Mouse (Mus musculus) heart, adult 2 months (tissue): Measurements from ENCODE around the gene Metap1d. TPM values are rescaled to one million over a fixed set of nuclear protein-coding genes. Genes with fewer than 3 reads are reported as not detected.

ENCODE experiments used
- DNase-seq, 2 experiments: peaks; one replicate each; pipeline ENCODE4 v3.0.0; 2021
- H3K27ac ChIP-seq: fragments of 200-600 bp; 2 replicates; pipeline ENCODE4 v1.8.1; 2022
- H3K27me3 ChIP-seq: fragments of 200-500 bp; 2 replicates; pipeline ENCODE4 v1.6.1; 2012; ENCODE audit warnings: mild to moderate bottlenecking, low read length, inconsistent platforms, mixed read lengths; ENCODE audit not compliant: control insufficient read depth, insufficient read depth
- H3K36me3 ChIP-seq: fragments of 200-500 bp; 2 replicates; pipeline ENCODE4 v1.6.1; 2012; ENCODE audit warnings: low read length, inconsistent platforms; ENCODE audit not compliant: control insufficient read depth, insufficient read depth
- H3K4me1 ChIP-seq: fragments of 200-500 bp; 2 replicates; pipeline ENCODE4 v1.6.1; 2011; ENCODE audit warnings: low read length; ENCODE audit not compliant: control insufficient read depth, insufficient read depth
- H3K4me3 ChIP-seq: fragments of 200-600 bp; 2 replicates; pipeline ENCODE4 v1.8.1; 2022
- H3K79me2 ChIP-seq: fragments of 200-500 bp; replicated peaks from 2 replicates; pipeline ENCODE4 v1.6.1; 2012; ENCODE audit warnings: mild to moderate bottlenecking, inconsistent platforms, low read length, moderate library complexity, mixed read lengths; ENCODE audit not compliant: control insufficient read depth, insufficient read depth
- H3K9ac ChIP-seq: fragments of 200-500 bp; 2 replicates; pipeline ENCODE4 v1.6.1; 2012; ENCODE audit warnings: low read depth, mild to moderate bottlenecking, control low read depth, inconsistent platforms, low read length, mixed read lengths
- CTCF ChIP-seq: fragments of 200-600 bp; IDR thresholded peaks from 2 replicates; pipeline ENCODE4 v1.8.1; 2022; ENCODE audit warnings: antibody characterized with exemption, mild to moderate bottlenecking, moderate library complexity
- EP300 ChIP-seq: fragments of 200-500 bp; IDR thresholded peaks from 2 replicates; pipeline ENCODE4 v1.6.1; 2011; ENCODE audit warnings: low read depth, low read length, control low read depth; ENCODE audit not compliant: insufficient read depth
- POLR2A ChIP-seq: fragments of 200-500 bp; IDR thresholded peaks from 2 replicates; pipeline ENCODE4 v1.6.1; 2011; ENCODE audit warnings: mild to moderate bottlenecking, low read depth, low read length, control low read depth; ENCODE audit not compliant: insufficient read depth
- WGBS: fragments of 180-500 bp; shearing (Covaris S2); methylation state at CpG from one replicate; pipeline ENCODE4 v1.1.7; 2018; 5-methylcytosine and 5-hydroxymethylcytosine counted together
- intact Hi-C: fragments of 180-260 bp; cut with DNase I; formaldehyde crosslinking; loops from one replicate; pipeline ENCODE4 v1.15.1; 2025
- polyA plus RNA-seq: library from polyadenylated mRNA; depleted of rRNA; stranded (reverse); fragments of >200 nt; gene quantifications from 2 replicates; pipeline ENCODE4 v1.2.3, GENCODE M21; 2012
- total RNA-seq, 2 experiments: library from RNA; stranded (reverse); gene quantifications; 2 replicates each; pipeline ENCODE4 v1.2.3; 2021

The Metap1d gene
- total and polyA plus RNA-seq, 3 experiments, result 34.8 to 38.0 (median 35.2) TPM

- no peak overlapping the region for H3K9ac ChIP-seq
- DNase-seq, result no peak
- TF ChIP-seq POLR2A (no peak), CTCF (no peak), EP300 (no peak)
- H3K27me3 ChIP-seq, result no peaks in the 10 kb centered on the region
- intact Hi-C loops, result no loop called here
- H3K79me2 ChIP-seq, result no peaks in the 10 kb centered on the region; the same call in 1 of the 2 replicates
- 79% methylated on average over 13 of the region's 13 CpGs for WGBS
- H3K4me3 ChIP-seq, result no peak overlapping the region
- H3K36me3 ChIP-seq, result no peaks in the 10 kb centered on the region
- H3K4me1 ChIP-seq, result no peaks in the 10 kb centered on the region
- no peak overlapping the region for H3K27ac ChIP-seq
Measured at GRCm38 (mm10) chr2:71458624-71459023, 5.5 kb downstream of the Metap1d start.

- DNase-seq, result no peak
- no peaks in the 10 kb centered on the region; the same call in 1 of the 2 replicates for H3K79me2 ChIP-seq
- H3K27ac ChIP-seq, result no peak overlapping the region
- WGBS, result 94% methylated on average over 1 of the region's 1 CpGs
- H3K4me3 ChIP-seq, result no peak overlapping the region
- no peaks in the 10 kb centered on the region for H3K27me3 ChIP-seq
- H3K9ac ChIP-seq, result no peak overlapping the region
- H3K4me1 ChIP-seq, result no peaks in the 10 kb centered on the region
- intact Hi-C loops, result no loop called here
- TF ChIP-seq POLR2A (no peak), EP300 (no peak), CTCF (no peak)
- no peaks in the 10 kb centered on the region for H3K36me3 ChIP-seq
Measured at GRCm38 (mm10) chr2:71459659-71460058, 6.6 kb downstream of the Metap1d start.

- TF ChIP-seq POLR2A, result no peak
- TF ChIP-seq EP300, result no peak
- TF ChIP-seq CTCF, result no peak
- H3K27me3 ChIP-seq, result no peaks in the 10 kb centered on the region
- 73% methylated on average over 6 of the region's 6 CpGs for WGBS
- intact Hi-C loops, result no loop called here
- no peak overlapping the region for H3K27ac ChIP-seq
- H3K36me3 ChIP-seq, result no peaks in the 10 kb centered on the region
- no peaks in the 10 kb centered on the region for H3K4me1 ChIP-seq
- H3K4me3 ChIP-seq, result no peak overlapping the region
- DNase-seq, result no peak
- no peaks in the 10 kb centered on the region; the same call in 1 of the 2 replicates for H3K79me2 ChIP-seq
- H3K9ac ChIP-seq, result no peak overlapping the region
Measured at GRCm38 (mm10) chr2:71461139-71461538, 8.1 kb downstream of the Metap1d start.

GRCm38 (mm10) chr2:71461589-71461988, 8.5 kb downstream of the Metap1d start:
- Histone ChIP-seq H3K36me3 (no peaks in the 10 kb centered on the region), H3K79me2 (no peaks in the 10 kb centered on the region; the same call in 1 of the 2 replicates), H3K4me1 (no peaks in the 10 kb centered on the region), H3K4me3 (no peak overlapping the region), H3K27ac (no peak overlapping the region), H3K9ac (no peak overlapping the region), H3K27me3 (no peaks in the 10 kb centered on the region)
- intact Hi-C loops, result no loop called here
- no peak for DNase-seq
- WGBS, result 60% methylated on average over 7 of the region's 7 CpGs
- no peak for TF ChIP-seq CTCF
- no peak for TF ChIP-seq POLR2A
- no peak for TF ChIP-seq EP300

- Histone ChIP-seq H3K4me1 (no peaks in the 10 kb centered on the region), H3K27ac (no peak overlapping the region), H3K79me2 (no peaks in the 10 kb centered on the region; the same call in 1 of the 2 replicates), H3K27me3 (no peaks in the 10 kb centered on the region), H3K9ac (no peak overlapping the region), H3K36me3 (no peaks in the 10 kb centered on the region), H3K4me3 (no peak overlapping the region)
- TF ChIP-seq EP300, result no peak
- no peak for TF ChIP-seq CTCF
- TF ChIP-seq POLR2A, result no peak
- intact Hi-C loops, result no loop called here
- no peak for DNase-seq
- 93% methylated on average over 4 of the region's 4 CpGs for WGBS
Measured at GRCm38 (mm10) chr2:71462066-71462465, 9.0 kb downstream of the Metap1d start.

GRCm38 (mm10) chr2:71462553-71462952, 9.5 kb downstream of the Metap1d start:
- Histone ChIP-seq H3K27me3 (no peaks in the 10 kb centered on the region), H3K36me3 (no peaks in the 10 kb centered on the region), H3K79me2 (no peaks in the 10 kb centered on the region; the same call in 1 of the 2 replicates), H3K27ac (no peak overlapping the region), H3K4me3 (no peak overlapping the region), H3K9ac (no peak overlapping the region), H3K4me1 (no peaks in the 10 kb centered on the region)
- no peak for TF ChIP-seq CTCF
- no peak for TF ChIP-seq POLR2A
- no peak for TF ChIP-seq EP300
- intact Hi-C loops, result no loop called here
- DNase-seq, result no peak
- 84% methylated on average over 3 of the region's 3 CpGs for WGBS
